Mouse (Mus musculus) left cerebral cortex, postnatal 14 days (tissue): Measurements from ENCODE around the gene Cntnap4. TPM values are rescaled to one million over a fixed set of nuclear protein-coding genes. Genes with fewer than 3 reads are reported as not detected.

Source experiments
- DNase-seq, 2 experiments: peaks; one replicate each; pipeline ENCODE4 v3.0.0; 2021 to 2022; ENCODE audit warnings: low spot score in 2 of 2, mixed read lengths in 1 of 2
- intact Hi-C: fragments of 180-260 bp; cut with DNase I; formaldehyde crosslinking; loops from one replicate; pipeline ENCODE4 v1.15.1; 2025
- long read RNA-seq, 2 experiments: library from polyadenylated mRNA; stranded (forward); transcript quantifications; one replicate each; pipeline ENCODE4 v2.0.0; 2021
- total RNA-seq, 2 experiments: library from RNA; stranded (reverse); gene quantifications; 2 replicates each; pipeline ENCODE4 v1.2.3; 2021

The Cntnap4 gene
- 10 to 100 TPM; 23.9 to 24.3 TPM for total RNA-seq
- long read RNA-seq, experiment 1, full-length matches to known transcripts, result 13 of 24 reads
- long read RNA-seq, experiment 1, partial matches to known transcripts, result 5 of 24 reads
- long read RNA-seq, experiment 1, other reads (novel, unspliced or antisense), result 6 of 24 reads
- long read RNA-seq, experiment 2, full-length matches to known transcripts, result 19 of 24 reads
- long read RNA-seq, experiment 2, partial matches to known transcripts, result 3 of 24 reads
- long read RNA-seq, experiment 2, other reads (novel, unspliced or antisense), result 2 of 24 reads

- intact Hi-C loops, result loop anchor here (5.0 to 10.0 kb wide), 5 partner anchors 165 to 1013 kb away; no protein-coding TSS in a partner anchor
Measured at GRCm38 (mm10) chr8:112569471-112570141, at the start of gene Cntnap4. Cntnap4 (plus strand) TSS chr8:112570043.

GRCm38 (mm10) chr8:112557376-112557775, 12.5 kb upstream of the Cntnap4 start:
- no peak for DNase-seq
- intact Hi-C loops, result no loop called here

More at GRCm38 (mm10) chr8:112569471-112570141, at the start of gene Cntnap4:
- DNase-seq, result peak; percentile 50 to 56

GRCm38 (mm10) chr8:112570541-112570940, 698 bp downstream of the Cntnap4 start:
- no peak for DNase-seq
- intact Hi-C loops, result loop anchor here (5.0 to 10.0 kb wide), 4 partner anchors 164 to 1012 kb away; no protein-coding TSS in a partner anchor

- peak; percentile 57 to 69 for DNase-seq
- intact Hi-C loops, result loop anchor here (5.0 to 10.0 kb wide), 4 partner anchors 163 to 1011 kb away; no protein-coding TSS in a partner anchor
Measured at GRCm38 (mm10) chr8:112571337-112571904, 1.6 kb downstream of the Cntnap4 start.

- intact Hi-C loops, result no loop called here
- no peak for DNase-seq
Measured at GRCm38 (mm10) chr8:112581473-112581872, 11.6 kb downstream of the Cntnap4 start.

- intact Hi-C loops, result no loop called here
- no peak for DNase-seq
Measured at GRCm38 (mm10) chr8:112583440-112583839, 13.6 kb downstream of the Cntnap4 start.

- intact Hi-C loops, result no loop called here
- no peak for DNase-seq
Measured at GRCm38 (mm10) chr8:112588357-112589051, 18.7 kb downstream of the Cntnap4 start.

GRCm38 (mm10) chr8:112589052-112589389, 19.2 kb downstream of the Cntnap4 start:
- intact Hi-C loops, result no loop called here

GRCm38 (mm10) chr8:112596023-112596776, 26.4 kb downstream of the Cntnap4 start:
- DNase-seq, result no peak

More at GRCm38 (mm10) chr8:112589052-112589389, 19.2 kb downstream of the Cntnap4 start:
- no peak for DNase-seq

GRCm38 (mm10) chr8:112599975-112600374, 30.1 kb downstream of the Cntnap4 start:
- DNase-seq, result no peak
- intact Hi-C loops, result no loop called here

More at GRCm38 (mm10) chr8:112596023-112596776, 26.4 kb downstream of the Cntnap4 start:
- intact Hi-C loops, result no loop called here

GRCm38 (mm10) chr8:112601150-112601549, 31.3 kb downstream of the Cntnap4 start:
- intact Hi-C loops, result no loop called here

GRCm38 (mm10) chr8:112610121-112610520, 40.3 kb downstream of the Cntnap4 start:
- intact Hi-C loops, result no loop called here
- no peak for DNase-seq

More at GRCm38 (mm10) chr8:112601150-112601549, 31.3 kb downstream of the Cntnap4 start:
- DNase-seq, result no peak

GRCm38 (mm10) chr8:112628791-112629190, 58.9 kb downstream of the Cntnap4 start:
- intact Hi-C loops, result no loop called here
- peak in 1 of 2 experiments; percentile 17 for DNase-seq

GRCm38 (mm10) chr8:112652657-112653056, 82.8 kb downstream of the Cntnap4 start:
- intact Hi-C loops, result no loop called here
- no peak for DNase-seq

GRCm38 (mm10) chr8:112653276-112653675, 83.4 kb downstream of the Cntnap4 start:
- DNase-seq, result no peak
- intact Hi-C loops, result no loop called here

GRCm38 (mm10) chr8:112653994-112654393, 84.2 kb downstream of the Cntnap4 start:
- no peak for DNase-seq
- intact Hi-C loops, result no loop called here

- DNase-seq, result no peak
- intact Hi-C loops, result no loop called here
Measured at GRCm38 (mm10) chr8:112664067-112664466, 94.2 kb downstream of the Cntnap4 start.

- no peak for DNase-seq
- intact Hi-C loops, result no loop called here
Measured at GRCm38 (mm10) chr8:112674671-112675070, 104.8 kb downstream of the Cntnap4 start.

GRCm38 (mm10) chr8:112681757-112682156, 111.9 kb downstream of the Cntnap4 start:
- intact Hi-C loops, result no loop called here
- peak in 1 of 2 experiments; percentile 3 for DNase-seq
